Mouse (Mus musculus) ES-CJ7 (cell line): Measurements from ENCODE around the gene Ttk.

Experiments
- DNase-seq: peaks from one replicate; pipeline ENCODE4 v3.0.0; 2011; ENCODE audit warnings: low read depth, low spot score

Ttk gene

DNA sequence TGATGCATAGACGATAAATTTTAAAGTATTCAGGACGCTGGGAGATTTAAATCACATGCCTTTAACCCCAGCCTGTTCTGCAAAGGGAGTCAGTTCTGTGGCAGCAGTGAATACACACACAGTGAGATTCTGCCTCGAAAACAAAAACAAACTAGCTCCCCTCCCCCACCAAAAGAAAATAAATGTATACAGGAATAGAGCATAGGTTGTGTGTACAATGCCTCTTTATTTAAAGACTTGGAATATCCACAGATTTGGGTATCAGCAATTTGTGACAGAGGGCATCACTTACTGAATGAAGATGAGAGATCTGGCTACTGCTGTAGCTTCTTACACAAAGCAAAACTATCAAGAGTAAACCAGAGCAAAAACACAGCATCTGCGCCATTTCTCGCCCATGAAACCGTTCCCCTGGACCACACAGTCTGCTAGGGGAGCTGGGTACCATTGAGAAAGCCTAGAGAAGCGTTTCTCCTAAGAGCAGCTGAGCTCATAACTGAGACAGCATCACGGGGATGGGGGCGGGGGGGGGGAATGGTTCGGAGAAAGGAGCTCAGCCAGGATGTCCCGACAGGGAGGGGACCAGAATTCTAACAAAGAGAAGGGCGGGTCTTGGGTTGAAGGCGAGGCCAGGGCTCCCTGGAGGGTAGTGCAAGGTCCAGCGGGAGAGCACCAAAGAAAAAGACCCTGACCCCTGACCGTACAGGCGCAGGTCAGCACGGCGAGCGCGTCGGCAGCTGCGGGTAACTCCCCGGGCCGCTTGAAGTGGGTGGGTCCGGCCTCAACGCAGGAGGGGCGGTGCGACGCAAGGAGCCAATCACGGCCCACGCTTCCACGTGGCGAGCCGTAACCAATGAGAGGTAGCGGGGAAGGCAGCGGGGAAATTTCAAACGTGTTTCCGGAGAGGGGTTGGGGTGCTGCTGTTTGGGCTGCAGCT, at the start of gene Ttk:
Ttk (plus strand) TSS at position 879 of the 937 bp plus-strand sequence.
- peak; percentile 94 for DNase-seq

- DNase-seq, result no peak
Observed at GRCm38 (mm10) chr9:83785501-83785900, 49.0 kb upstream of the Ttk start.

DNA sequence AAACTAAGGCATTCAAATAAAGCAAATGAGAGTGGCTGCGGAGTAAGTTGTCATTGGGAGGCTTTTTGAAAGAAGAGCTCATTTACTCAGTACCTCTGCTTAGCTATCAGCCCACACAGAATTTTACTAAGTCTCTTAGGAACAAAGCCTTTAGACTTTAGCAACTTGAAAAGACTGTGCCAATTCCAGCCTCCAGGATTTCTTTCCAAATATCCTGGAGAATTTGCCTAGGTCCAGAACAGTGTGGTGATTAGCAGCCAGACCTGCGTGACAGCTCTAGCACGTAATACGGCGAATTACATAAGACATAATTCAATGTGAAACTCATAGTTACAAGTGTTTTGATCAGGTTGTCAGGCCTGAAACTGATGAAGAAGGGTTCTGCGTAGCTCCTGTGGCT, 45.2 kb upstream of the Ttk start:
- no peak for DNase-seq

GRCm38 (mm10) chr9:83796875-83797274, 37.6 kb upstream of the Ttk start:
- no peak for DNase-seq

GRCm38 (mm10) chr9:83797898-83798297, 36.6 kb upstream of the Ttk start:
- no peak for DNase-seq

DNA sequence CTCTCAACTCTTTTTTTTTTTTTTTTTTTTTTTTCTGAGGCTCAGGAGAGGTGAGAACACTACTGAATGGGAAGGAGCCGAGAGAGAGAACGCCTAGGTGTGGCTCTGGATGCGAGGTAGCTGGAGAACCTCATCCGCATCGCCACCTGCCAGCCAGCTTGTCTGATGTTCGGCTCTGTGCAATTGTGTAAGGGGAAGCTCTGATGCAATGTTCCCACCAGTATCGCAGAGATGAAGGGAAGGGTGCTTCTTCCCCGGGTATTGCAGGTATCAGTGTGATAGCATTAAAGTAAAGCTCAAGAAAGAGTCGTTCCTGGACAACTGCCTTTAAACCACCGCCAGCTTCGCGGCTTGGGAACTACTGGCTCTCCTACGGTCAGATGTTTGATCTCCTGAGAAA, 30.1 kb upstream of the Ttk start:
- peak; percentile 29 for DNase-seq

- DNase-seq, result peak; percentile 57
Observed at GRCm38 (mm10) chr9:83805164-83805976, 29.1 kb upstream of the Ttk start.

DNA sequence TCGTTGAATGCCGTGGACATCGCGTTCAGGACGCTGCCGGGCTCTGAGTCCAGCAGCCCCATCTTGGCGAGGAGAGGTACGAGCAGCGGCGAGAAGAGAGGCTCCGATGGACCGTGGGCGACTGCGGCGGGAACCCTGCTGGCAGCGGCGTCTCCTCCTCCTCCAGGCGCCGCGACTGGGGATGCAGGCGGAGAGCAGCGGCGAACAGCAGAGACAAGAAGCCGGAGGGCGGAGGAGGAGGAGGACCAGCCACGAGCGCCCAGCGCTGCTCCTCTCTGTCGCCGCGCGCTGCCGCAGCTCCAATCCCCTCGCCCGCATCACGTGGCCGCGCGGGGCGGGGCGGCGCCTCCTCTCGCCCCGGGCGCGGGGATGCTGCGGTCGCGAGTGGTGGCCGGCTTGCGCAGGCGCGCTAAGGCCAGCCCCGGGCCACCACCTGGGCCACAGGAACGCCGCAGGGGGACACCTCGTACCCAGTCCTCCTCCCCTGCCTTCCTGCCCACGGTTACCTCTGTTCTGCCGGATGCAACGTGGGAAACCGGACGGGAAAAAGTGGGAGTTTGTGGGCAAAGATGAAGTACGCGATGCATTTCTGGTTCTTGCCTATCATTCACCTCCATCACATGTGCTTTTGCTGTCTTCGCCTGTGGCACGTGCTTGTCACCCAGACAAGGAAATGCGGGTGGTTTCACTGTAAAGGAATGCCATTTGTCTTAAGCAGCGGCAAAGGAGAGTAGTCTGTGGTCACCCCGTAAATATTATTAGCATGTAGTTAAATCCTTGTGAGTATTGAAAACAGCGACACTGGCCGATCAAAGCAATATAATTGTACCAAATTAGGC, 28.3 kb upstream of the Ttk start, which contains the start of gene Elovl4:
Elovl4 (minus strand) TSS at position 301 of the 839 bp plus-strand sequence.
- DNase-seq, result peak; percentile 66

DNA sequence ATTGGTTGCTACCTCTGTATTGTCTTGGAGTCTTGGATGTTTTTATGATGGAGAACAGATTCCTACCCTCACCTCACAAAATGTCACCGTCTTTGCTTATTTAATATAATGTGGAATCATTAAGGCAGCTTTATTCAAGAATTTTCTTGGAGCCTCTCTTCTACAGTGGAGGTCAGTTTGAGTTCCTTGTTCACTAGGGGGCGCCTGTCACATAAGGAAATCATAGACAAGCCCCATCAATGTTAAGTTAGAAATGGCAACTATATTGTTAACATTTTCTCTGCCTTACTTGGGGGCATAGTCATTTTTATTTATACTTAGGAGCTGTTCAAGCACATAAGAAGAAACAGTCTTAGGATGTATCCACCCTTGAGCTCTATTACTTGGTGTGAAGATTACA, 26.9 kb upstream of the Ttk start:
- DNase-seq, result peak; percentile 66

- DNase-seq, result no peak
Observed at GRCm38 (mm10) chr9:83819188-83819587, 15.3 kb upstream of the Ttk start.

- no peak for DNase-seq
Observed at GRCm38 (mm10) chr9:83820976-83821375, 13.5 kb upstream of the Ttk start.

DNA sequence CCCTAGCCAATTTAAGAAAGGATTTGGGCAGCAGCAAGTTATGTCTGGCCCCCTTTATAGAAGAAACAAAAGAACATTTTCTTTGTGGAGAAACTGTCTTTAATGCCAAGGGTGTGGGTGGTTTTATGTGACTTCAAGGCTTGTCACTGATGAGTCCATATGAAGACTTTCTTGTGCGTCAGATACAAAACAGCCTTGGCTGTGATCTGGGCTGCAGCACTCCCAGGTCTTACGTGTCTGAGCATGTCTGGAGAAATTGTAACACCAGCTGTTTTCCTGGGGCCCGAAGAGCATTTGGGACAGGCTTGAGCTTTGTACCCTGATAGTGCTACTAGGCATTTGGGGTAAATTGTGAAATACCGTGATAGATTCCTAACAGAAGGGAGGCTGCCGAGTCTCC, 11.6 kb upstream of the Ttk start:
- DNase-seq, result no peak

- DNase-seq, result no peak
Observed at GRCm38 (mm10) chr9:83829896-83830295, 4.6 kb upstream of the Ttk start.

DNA sequence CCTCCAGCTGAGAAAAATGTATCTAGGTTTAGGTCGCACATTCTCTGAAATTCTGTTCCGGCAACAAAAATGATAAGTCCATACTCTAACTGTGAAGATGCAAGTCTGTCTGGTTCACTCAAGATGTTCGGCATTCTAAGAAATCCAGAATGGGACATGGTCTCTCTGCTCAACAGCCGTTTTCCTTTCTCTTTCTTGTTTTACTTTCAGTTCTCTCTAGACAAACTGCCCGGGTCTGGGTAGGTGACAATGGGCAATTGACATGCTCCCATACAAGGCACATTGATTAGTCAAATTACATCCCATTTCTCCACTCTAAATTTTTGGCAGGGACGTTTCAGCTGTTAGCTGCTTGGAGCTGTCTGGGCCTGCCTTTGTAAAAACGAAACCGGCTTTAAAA, 3.3 kb upstream of the Ttk start:
- no peak for DNase-seq

DNA sequence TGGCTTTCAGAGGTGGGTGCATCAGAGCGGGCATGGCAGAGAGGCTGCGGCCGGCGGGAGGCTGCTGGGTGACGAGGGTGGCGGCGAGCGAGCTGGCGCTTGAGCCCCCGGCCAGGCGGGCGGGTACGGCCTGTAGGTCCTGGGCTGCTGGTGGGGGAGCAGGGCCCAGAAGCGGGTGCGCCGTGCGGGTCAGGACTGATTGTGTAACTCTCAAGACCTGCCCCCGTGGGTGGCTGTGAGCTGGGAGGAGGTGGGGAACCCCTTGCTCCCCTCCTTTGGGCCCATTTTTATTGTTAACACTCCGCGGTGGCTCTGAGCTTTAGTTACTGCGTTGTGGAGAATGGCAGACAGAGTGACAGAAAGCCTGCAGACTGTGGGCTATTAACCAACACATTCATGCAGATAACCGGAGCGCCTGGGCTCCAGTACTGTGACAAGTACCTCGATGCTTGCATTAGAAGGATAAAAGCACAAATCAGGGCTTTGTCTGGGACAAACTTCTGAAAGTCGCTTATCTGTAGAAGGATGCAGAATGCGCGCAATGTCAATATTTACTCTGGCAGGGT, 342 bp downstream of the Ttk start:
- no peak for DNase-seq

DNA sequence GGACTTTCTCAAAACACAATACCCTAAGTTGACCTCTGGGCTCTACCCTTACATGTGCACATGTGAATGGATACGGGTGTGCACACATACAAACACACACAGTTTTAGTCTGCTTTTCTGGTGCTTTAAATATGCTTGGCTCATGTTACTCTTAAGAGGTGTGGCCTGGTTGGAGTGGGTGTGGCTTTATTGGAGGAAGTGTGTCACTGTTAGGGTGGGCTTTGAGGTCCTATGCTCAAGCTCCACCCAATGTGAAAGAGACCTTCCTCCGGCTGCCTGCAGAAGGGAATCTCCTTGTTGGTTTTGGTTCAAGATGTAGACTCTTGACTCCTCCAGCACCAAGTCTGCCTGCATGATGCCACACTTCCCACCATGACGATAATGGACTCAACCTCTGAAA, 18.0 kb downstream of the Ttk start:
- DNase-seq, result peak; percentile 20

GRCm38 (mm10) chr9:83865165-83865564, 30.7 kb downstream of the Ttk start:
- DNase-seq, result no peak

DNA sequence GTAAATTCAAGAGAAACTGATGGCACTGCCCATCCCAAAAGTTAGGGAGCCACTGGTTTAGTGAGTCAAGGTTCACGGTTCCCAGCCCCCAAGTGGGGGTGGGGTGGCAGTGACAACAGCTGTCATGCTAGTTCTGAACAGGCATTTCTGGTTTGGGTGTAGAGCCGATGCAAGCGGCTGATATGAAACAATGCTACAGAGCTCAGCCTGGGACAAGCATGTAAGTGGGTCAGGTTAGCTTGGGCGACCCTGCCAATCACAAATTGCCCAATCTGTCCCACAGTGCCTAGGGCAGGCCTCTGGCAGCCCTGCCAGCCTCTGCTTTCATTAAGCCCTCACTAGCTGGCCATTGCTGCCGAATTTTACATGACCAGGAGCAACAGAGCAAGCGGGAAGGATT, 47.7 kb downstream of the Ttk start:
- no peak for DNase-seq

- DNase-seq, result peak; percentile 7
Observed at GRCm38 (mm10) chr9:83886149-83886548, 51.7 kb downstream of the Ttk start.

DNA sequence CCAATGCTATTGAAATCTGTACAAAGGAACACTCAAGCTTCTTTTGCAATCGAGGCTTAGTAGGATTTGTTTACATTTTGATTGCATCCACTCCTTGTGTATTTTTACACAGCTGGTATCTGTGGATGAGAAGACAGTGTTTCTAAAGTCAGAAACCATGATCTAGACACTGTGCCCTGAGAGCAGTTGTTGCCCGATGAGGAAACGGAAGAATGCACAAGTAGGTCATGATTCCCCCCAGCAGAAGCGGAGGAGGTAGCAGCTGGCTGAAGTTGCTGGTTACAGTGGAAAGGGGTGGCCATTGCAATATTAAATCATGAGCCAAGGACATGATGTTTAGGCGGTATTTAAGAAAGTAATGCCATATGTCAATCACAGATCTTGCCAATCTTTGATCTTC, 53.7 kb downstream of the Ttk start:
- no peak for DNase-seq

DNA sequence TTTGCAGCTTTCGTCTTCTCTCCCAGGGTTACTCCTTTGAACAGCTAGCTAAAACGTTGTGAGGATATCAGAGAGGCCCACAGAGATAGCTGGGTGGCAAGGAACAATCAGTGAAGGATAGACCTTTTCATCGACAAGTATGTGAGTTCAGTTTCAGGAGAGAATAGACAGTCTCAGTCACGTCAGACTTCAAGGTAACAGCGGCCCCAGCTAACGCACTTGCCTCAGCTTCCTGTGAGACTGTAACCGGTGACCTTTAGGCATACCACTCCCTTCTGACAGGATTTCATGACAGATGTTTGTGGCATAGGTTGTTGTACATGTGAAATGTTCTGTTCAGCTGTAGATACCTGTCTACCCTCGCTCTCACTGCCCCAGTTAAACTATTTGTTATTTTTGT, 58.6 kb downstream of the Ttk start:
- DNase-seq, result no peak
